Mouse (Mus musculus) cerebellum, adult 2 months (tissue): ENCODE measurements around the gene Bend5. TPM values are rescaled to one million over a fixed set of nuclear protein-coding genes. Genes with fewer than 3 reads are reported as not detected.

Source experiments
- DNase-seq, 2 experiments: peaks; one replicate each; pipeline ENCODE4 v3.0.0; 2021
- H3K27ac ChIP-seq: fragments of 200-500 bp; 2 replicates; pipeline ENCODE4 v1.5.1; 2012; ENCODE audit warnings: low read length, control low read depth, inconsistent platforms; ENCODE audit not compliant: insufficient read depth
- H3K27me3 ChIP-seq: fragments of 200-500 bp; 2 replicates; pipeline ENCODE4 v1.6.1; 2012; ENCODE audit warnings: inconsistent platforms, mild to moderate bottlenecking, low read length, moderate library complexity; ENCODE audit not compliant: control insufficient read depth, insufficient read depth
- H3K4me1 ChIP-seq: fragments of 200-500 bp; 2 replicates; pipeline ENCODE4 v1.6.1; 2011; ENCODE audit warnings: low read length; ENCODE audit not compliant: control insufficient read depth, insufficient read depth
- H3K4me3 ChIP-seq: fragments of 200-500 bp; replicated peaks from 2 replicates; pipeline ENCODE3; 2011; ENCODE audit warnings: mild to moderate bottlenecking, low read depth, low read length, control low read depth; ENCODE audit not compliant: insufficient read depth
- CTCF ChIP-seq: fragments of 200-500 bp; IDR thresholded peaks from 2 replicates; pipeline ENCODE4 v1.5.1; 2011; ENCODE audit warnings: low read depth, mild to moderate bottlenecking, control low read depth, low read length, moderate library complexity, borderline replicate concordance; ENCODE audit not compliant: insufficient read depth
- POLR2A ChIP-seq: fragments of 200-500 bp; IDR thresholded peaks from 2 replicates; pipeline ENCODE4 v1.6.1; 2011; ENCODE audit warnings: low read length, control low read depth, borderline replicate concordance; ENCODE audit not compliant: insufficient read depth
- WGBS: fragments of 180-500 bp; shearing (Covaris S2); methylation state at CpG from one replicate; pipeline ENCODE4 v1.1.7; 2018; 5-methylcytosine and 5-hydroxymethylcytosine counted together
- polyA plus RNA-seq: library from polyadenylated mRNA; depleted of rRNA; stranded (reverse); fragments of >200 nt; gene quantifications from 2 replicates; pipeline ENCODE4 v1.2.3, GENCODE M21; 2012

Bend5 gene
- polyA plus RNA-seq, 1 experiment = 5.2 TPM

DNA sequence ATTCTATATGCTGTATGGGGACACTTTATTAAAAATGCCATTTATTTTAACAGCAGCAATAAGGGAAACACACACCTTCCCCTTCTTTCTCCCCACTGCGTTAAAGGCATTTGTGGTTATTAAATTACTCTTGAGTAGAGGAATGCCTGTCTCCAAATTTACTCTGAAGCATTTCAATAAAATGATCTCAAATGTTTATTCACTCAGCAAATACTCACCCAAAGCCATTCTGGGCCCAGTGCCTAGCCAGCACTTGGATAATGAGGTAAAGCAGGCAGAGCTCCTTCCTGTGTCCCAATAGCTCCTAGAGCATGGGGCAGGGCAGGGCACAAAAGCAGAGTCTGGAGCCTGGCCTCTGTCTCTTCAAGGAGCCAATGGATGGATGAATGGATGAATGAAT lies 58.2 kb downstream of the Bend5 start:
- WGBS = 78% methylated on average over 1 of the region's 1 CpGs
- Histone ChIP-seq H3K27me3 (no peaks in the 10 kb centered on the region; the same call in 1 of the 2 replicates), H3K4me1 (no peaks in the 10 kb centered on the region), H3K27ac (no peak overlapping the region), H3K4me3 (no peak overlapping the region)
- TF ChIP-seq POLR2A (no peak), CTCF (no peak)
- DNase-seq = no peak

DNA sequence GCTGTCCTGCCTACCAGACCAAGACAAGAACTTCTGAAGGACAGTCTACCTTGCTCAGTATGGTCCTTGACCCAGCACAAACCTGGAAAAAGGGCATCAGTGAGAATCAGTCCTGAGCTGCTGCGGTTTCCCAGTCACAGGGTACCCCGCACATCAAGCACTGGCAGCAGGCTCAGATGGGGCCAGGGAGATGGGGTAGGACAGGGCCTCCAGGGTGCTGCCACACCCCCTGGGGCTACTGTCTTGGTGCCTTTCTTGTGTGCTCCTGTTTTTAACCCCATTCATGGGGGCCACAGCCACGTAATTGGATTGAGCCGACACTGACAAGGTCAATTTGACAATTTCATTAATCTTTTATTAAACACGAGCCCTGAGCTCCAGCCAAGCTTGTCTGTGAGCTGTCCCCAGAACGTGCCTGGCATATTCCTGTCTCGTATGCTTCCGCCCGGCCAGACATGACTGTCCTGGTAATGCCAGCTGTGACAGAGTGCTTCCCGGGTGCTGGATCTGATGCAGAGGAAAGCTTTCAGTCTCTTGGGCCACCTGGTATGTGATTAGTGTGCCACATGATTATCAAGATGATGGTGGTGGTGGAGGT lies 60.7 kb downstream of the Bend5 start:
- no peak overlapping the region for H3K27ac ChIP-seq
- WGBS = 12% methylated on average over 10 of the region's 10 CpGs

DNA sequence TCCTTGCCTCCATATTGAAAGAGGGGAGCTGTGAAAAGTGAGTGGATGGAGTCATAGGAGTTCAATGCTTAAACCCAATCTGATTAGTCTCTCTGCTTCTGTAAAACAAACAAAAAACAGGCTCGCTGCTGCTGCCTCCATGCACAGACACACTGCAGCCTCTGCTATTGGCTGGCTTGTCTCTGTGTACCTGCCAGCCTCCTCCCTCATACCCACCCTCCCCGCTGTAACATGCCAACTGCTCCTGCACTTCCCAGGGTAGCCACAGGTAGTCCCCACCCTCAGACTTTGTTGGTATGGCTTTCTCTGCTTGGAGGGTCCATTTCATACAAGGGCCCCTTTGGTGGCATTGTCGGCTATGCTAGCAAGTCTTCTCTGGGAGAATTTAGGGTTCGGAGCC lies 62.7 kb downstream of the Bend5 start:
- Histone ChIP-seq H3K27ac (no peak overlapping the region), H3K4me3 (no peak overlapping the region), H3K4me1 (no peaks in the 10 kb centered on the region), H3K27me3 (no peaks in the 10 kb centered on the region; the same call in 1 of the 2 replicates)
- WGBS = 42% methylated on average over 4 of the region's 4 CpGs
- TF ChIP-seq POLR2A (no peak), CTCF (no peak)
- no peak for DNase-seq

More for the DNA sequence above, 60.7 kb downstream of the Bend5 start:
- no peak for DNase-seq
- Histone ChIP-seq H3K4me1 (no peaks in the 10 kb centered on the region), H3K4me3 (no peak overlapping the region), H3K27me3 (no peaks in the 10 kb centered on the region; the same call in 1 of the 2 replicates)
- TF ChIP-seq POLR2A (no peak), CTCF (no peak)

DNA sequence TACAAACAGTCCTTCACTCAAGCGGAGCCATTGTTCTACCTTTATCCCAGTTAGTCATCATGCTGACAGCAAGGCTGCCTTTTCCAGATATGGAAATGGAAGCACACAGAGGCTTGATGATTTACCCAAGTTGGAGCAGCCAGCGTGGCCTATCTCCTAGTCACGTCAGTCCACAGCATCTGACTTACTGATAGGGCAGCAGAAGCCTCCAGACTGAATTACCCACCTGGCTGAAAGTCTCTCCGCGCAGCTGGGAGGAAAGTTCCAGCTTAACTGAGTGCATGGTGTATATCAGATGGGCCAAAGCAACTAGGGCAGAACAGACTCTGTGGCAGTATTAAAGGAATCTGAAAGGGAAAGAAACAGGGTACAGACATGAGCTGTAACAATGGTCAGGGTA lies 68.7 kb downstream of the Bend5 start:
- 93% methylated on average over 5 of the region's 5 CpGs for whole genome bisulfite sequencing
- no peak for DNase-seq
- no peak overlapping the region for H3K27ac ChIP-seq
- H3K4me3 ChIP-seq = no peak overlapping the region
- H3K4me1 ChIP-seq = no peaks in the 10 kb centered on the region
- TF ChIP-seq POLR2A = no peak
- TF ChIP-seq CTCF = no peak
- H3K27me3 ChIP-seq = no peaks in the 10 kb centered on the region; the same call in 1 of the 2 replicates

DNA sequence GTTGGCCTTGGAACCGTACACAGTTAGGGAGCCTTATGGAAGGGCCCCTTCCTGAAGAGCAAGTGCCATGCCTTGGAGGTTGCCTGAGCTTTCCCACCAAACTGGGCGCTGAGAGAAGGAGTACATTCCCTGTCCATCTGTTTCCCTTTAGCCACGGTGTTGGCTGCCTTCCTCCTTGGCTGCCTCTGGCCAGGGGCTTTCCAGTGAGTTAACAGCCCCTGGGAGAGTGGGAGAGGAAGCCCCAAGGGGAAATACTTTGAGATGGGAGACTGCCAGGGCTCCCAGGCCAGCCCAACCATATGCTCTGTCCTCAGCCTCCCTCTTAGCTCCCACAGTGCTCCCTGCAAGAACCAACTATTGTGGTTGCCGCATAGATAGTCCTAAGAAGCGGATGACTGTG lies 70.4 kb downstream of the Bend5 start:
- Histone ChIP-seq H3K27me3 (no peaks in the 10 kb centered on the region; the same call in 1 of the 2 replicates), H3K4me3 (no peak overlapping the region), H3K27ac (no peak overlapping the region), H3K4me1 (no peaks in the 10 kb centered on the region)
- no peak for DNase-seq
- TF ChIP-seq POLR2A (no peak), CTCF (no peak)
- WGBS = 3% methylated on average over 5 of the region's 5 CpGs

DNA sequence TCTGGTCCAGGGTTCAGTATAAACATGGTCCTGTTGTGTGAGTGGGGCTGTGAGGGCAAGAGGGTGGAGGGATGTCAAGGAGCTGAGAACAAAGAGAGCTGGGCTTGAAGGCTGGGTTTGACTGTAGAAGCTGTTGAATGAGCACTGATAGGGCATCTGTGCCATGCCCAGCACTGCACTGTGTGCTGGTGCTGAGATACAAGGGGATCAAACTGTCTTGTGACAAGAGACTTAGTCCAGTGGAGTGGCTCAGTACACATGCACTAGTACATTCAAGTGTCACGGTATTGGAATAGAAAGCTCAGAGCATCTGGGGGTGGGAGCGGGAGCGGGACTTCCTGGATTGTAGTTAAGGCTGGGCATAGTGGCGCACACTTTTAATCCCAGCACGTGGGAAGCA lies 71.4 kb downstream of the Bend5 start:
- WGBS = 66% methylated on average over 5 of the region's 5 CpGs
- no peak for DNase-seq
- TF ChIP-seq CTCF (no peak), POLR2A (no peak)
- Histone ChIP-seq H3K27ac (no peak overlapping the region), H3K27me3 (no peaks in the 10 kb centered on the region; the same call in 1 of the 2 replicates), H3K4me3 (no peak overlapping the region), H3K4me1 (no peaks in the 10 kb centered on the region)

DNA sequence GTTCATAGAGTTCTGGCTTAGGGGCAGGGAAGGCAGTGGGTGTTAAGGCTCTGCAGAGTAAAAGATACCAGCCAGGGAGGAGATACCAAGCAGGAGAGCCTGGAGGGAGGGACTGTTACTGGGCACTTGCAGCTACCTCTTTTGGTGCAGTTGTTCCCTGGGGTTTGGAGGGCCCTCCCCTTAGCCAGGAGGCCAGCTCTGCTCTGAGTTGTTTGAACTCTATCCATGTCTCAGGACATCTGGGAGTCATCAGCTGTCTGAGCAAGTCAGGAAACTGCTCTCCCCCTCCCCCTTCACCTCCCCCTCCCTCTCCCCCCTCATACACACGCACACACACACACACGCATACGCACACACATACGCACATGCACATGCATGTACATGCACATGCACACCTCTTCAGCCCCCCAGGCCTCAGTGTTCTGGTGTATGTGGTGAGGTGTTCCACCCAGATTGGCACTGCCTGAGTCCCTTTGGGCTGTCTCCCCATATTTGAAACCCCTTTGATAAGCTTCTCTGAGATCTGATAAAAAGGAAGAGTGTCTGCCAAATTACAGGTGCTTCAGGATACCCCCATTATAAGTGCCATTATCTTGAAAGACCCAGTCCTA lies 72.5 kb downstream of the Bend5 start:
- WGBS = 92% methylated on average over 4 of the region's 4 CpGs
- H3K4me1 ChIP-seq = no peaks in the 10 kb centered on the region
- no peaks in the 10 kb centered on the region for H3K27me3 ChIP-seq
- H3K4me3 ChIP-seq = no peak overlapping the region
- no peak overlapping the region for H3K27ac ChIP-seq
- no peak for DNase-seq
- TF ChIP-seq CTCF (no peak), POLR2A (no peak)

DNA sequence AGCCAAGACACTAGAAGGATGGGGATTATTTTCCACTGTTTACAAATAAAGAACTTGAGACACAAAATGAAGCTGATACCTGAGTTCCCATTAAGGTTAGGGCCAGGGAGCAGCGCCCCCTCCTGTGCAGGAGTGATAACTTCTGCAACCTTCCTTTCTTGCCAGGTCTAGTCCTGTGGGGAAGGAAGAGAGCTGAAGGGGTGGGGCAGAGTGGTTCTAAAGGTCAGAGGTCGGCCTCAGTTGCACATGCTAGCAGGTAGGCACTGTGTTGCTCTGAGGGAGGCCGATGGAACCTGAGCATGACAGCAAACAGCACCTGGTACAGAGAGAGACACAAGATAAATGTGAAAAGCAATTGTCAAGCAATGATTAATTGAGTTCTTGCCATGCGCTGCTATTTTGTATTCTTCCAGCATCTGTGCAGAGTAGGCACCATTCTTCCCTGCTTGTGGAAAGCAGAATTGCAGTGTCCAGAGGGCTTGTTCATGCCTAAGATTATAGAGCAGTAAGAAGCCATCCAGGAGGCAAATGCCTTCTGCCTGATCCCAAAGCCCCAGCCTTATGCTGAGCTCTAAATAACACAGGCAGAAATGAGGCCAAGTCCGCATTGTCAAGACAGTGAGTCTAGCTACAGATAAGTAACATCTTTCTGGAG lies 79.1 kb downstream of the Bend5 start:
- H3K4me3 ChIP-seq = no peak overlapping the region
- 67% methylated on average over 5 of the region's 5 CpGs for WGBS
- H3K4me1 ChIP-seq = no peaks in the 10 kb centered on the region
- no peak for DNase-seq
- no peaks in the 10 kb centered on the region; the same call in 1 of the 2 replicates for H3K27me3 ChIP-seq
- TF ChIP-seq POLR2A = no peak
- TF ChIP-seq CTCF = no peak
- no peak overlapping the region for H3K27ac ChIP-seq
